Mouse (Mus musculus) liver, embryonic 13.5 days (tissue): Measurements from ENCODE around the gene Tlr4. TPM values are rescaled to one million over a fixed set of nuclear protein-coding genes. Genes with fewer than 3 reads are reported as not detected.

Source experiments
- ATAC-seq: fragments of 200-750 bp; cut with Nextera tagmentation; 2 replicates; pipeline ENCODE4 v1.8.0; 2017; ENCODE audit warnings: low read depth, mild to moderate bottlenecking, moderate number of reproducible peaks, moderate library complexity
- DNase-seq: peaks from one replicate; pipeline ENCODE4 v3.0.0; 2022
- H3K27ac ChIP-seq: fragments of 300-500 bp; sonication (generic); 2 replicates; pipeline ENCODE4 v1.5.1; 2015; ENCODE audit warnings: moderate library complexity, mild to moderate bottlenecking, inconsistent platforms
- H3K27me3 ChIP-seq: fragments of 300-500 bp; sonication (generic); 2 replicates; pipeline ENCODE4 v1.6.1; 2015; ENCODE audit warnings: mild to moderate bottlenecking, inconsistent platforms
- H3K36me3 ChIP-seq: fragments of 300-500 bp; sonication (generic); 2 replicates; pipeline ENCODE4 v1.6.1; 2015; ENCODE audit warnings: mild to moderate bottlenecking, inconsistent platforms
- H3K4me1 ChIP-seq: fragments of 300-500 bp; sonication (generic); replicated peaks from 2 replicates; pipeline ENCODE4 v1.6.1; 2015; ENCODE audit warnings: inconsistent platforms
- H3K4me2 ChIP-seq: fragments of 300-500 bp; sonication (generic); 2 replicates; pipeline ENCODE4 v1.6.1; 2015; ENCODE audit warnings: inconsistent platforms, mild to moderate bottlenecking, moderate library complexity
- H3K4me3 ChIP-seq: fragments of 300-500 bp; sonication (generic); replicated peaks from 2 replicates; pipeline ENCODE4 v1.5.1; 2015; ENCODE audit warnings: mild to moderate bottlenecking, inconsistent platforms
- H3K9ac ChIP-seq: fragments of 300-500 bp; sonication (generic); 2 replicates; pipeline ENCODE4 v1.6.1; 2015; ENCODE audit warnings: mild to moderate bottlenecking, inconsistent platforms
- H3K9me3 ChIP-seq: fragments of 300-500 bp; sonication (generic); replicated peaks from 2 replicates; pipeline ENCODE4 v1.6.1; 2016; ENCODE audit warnings: inconsistent platforms
- WGBS: fragments of 180-500 bp; shearing (Covaris S2); methylation state at CpG from one replicate; pipeline ENCODE4 v1.1.7; 2015; ENCODE audit not compliant: insufficient replicate concordance; 5-methylcytosine and 5-hydroxymethylcytosine counted together
- polyA plus RNA-seq: library from polyadenylated mRNA; unstranded; fragments of >200 nt; fragmentation: Nextera tagmentation; extraction: Ambion mirVana; gene quantifications from 2 replicates; pipeline ENCODE4 v1.2.1, GENCODE M21; 2015

Gene Tlr4
- polyA plus RNA-seq, 1 experiment from 2014 or later: 1.8 TPM

GRCm38 (mm10) chr4:66843255-66843654 lies 15.9 kb downstream of the Tlr4 start:
- DNase-seq: no peak
- 32% methylated on average over 1 of the region's 1 CpGs for WGBS

GRCm38 (mm10) chr4:66852011-66852410 lies 24.6 kb downstream of the Tlr4 start:
- 70% methylated on average over 3 of the region's 3 CpGs for WGBS

More at GRCm38 (mm10) chr4:66843255-66843654, 15.9 kb downstream of the Tlr4 start:
- no peak for ATAC-seq
- Histone ChIP-seq H3K4me1 (no peaks in the 10 kb centered on the region), H3K9ac (no peak overlapping the region), H3K27ac (no peak overlapping the region), H3K9me3 (no peaks in the 10 kb centered on the region), H3K4me3 (no peak overlapping the region), H3K36me3 (no peaks in the 10 kb centered on the region), H3K4me2 (no peak overlapping the region), H3K27me3 (no peaks in the 10 kb centered on the region)

GRCm38 (mm10) chr4:66856992-66857391 lies 29.6 kb downstream of the Tlr4 start:
- Histone ChIP-seq H3K9ac (no peak overlapping the region), H3K27me3 (no peaks in the 10 kb centered on the region), H3K4me3 (no peak overlapping the region), H3K9me3 (no peaks in the 10 kb centered on the region), H3K27ac (no peak overlapping the region), H3K4me2 (no peak overlapping the region), H3K4me1 (no peaks in the 10 kb centered on the region), H3K36me3 (no peaks in the 10 kb centered on the region)
- DNase-seq (no peak), ATAC-seq (no peak)
- 57% methylated on average over 1 of the region's 1 CpGs for WGBS

More at GRCm38 (mm10) chr4:66852011-66852410, 24.6 kb downstream of the Tlr4 start:
- Histone ChIP-seq H3K27ac (no peak overlapping the region), H3K4me3 (no peak overlapping the region), H3K27me3 (no peaks in the 10 kb centered on the region), H3K4me1 (no peaks in the 10 kb centered on the region), H3K36me3 (no peaks in the 10 kb centered on the region), H3K4me2 (no peak overlapping the region), H3K9me3 (no peaks in the 10 kb centered on the region), H3K9ac (no peak overlapping the region)
- ATAC-seq (no peak), DNase-seq (no peak)

- Histone ChIP-seq H3K4me2 (no peak overlapping the region), H3K27ac (no peak overlapping the region), H3K9me3 (no peaks in the 10 kb centered on the region), H3K9ac (no peak overlapping the region), H3K27me3 (no peaks in the 10 kb centered on the region), H3K36me3 (no peaks in the 10 kb centered on the region), H3K4me1 (no peaks in the 10 kb centered on the region), H3K4me3 (no peak overlapping the region)
- 69% methylated on average over 7 of the region's 7 CpGs for WGBS
- DNase-seq (no peak), ATAC-seq (no peak)
These were observed 42.5 kb downstream of the Tlr4 start for GRCm38 (mm10) chr4:66869919-66870318.

GRCm38 (mm10) chr4:66872026-66872425 lies 44.6 kb downstream of the Tlr4 start:
- H3K27me3 ChIP-seq: no peaks in the 10 kb centered on the region
- WGBS: 63% methylated on average over 5 of the region's 5 CpGs
- no peak overlapping the region for H3K4me2 ChIP-seq
- DNase-seq (no peak), ATAC-seq (no peak)
- no peak overlapping the region for H3K9ac ChIP-seq
- H3K4me1 ChIP-seq: no peaks in the 10 kb centered on the region
- H3K36me3 ChIP-seq: no peaks in the 10 kb centered on the region
- no peaks in the 10 kb centered on the region for H3K9me3 ChIP-seq
- no peak overlapping the region for H3K27ac ChIP-seq
- H3K4me3 ChIP-seq: no peak overlapping the region

- Histone ChIP-seq H3K9ac (no peak overlapping the region), H3K4me3 (no peak overlapping the region), H3K27ac (no peak overlapping the region), H3K4me2 (no peak overlapping the region), H3K27me3 (no peaks in the 10 kb centered on the region), H3K9me3 (no peaks in the 10 kb centered on the region), H3K36me3 (no peaks in the 10 kb centered on the region), H3K4me1 (no peaks in the 10 kb centered on the region)
- DNase-seq (no peak), ATAC-seq (no peak)
These were observed 46.0 kb downstream of the Tlr4 start for GRCm38 (mm10) chr4:66873342-66873741.

- Histone ChIP-seq H3K27me3 (no peaks in the 10 kb centered on the region), H3K4me2 (no peak overlapping the region), H3K9ac (no peak overlapping the region), H3K36me3 (no peaks in the 10 kb centered on the region), H3K4me1 (no peaks in the 10 kb centered on the region), H3K27ac (no peak overlapping the region), H3K9me3 (no peaks in the 10 kb centered on the region), H3K4me3 (no peak overlapping the region)
- DNase-seq (no peak), ATAC-seq (no peak)
- 55% methylated on average over 4 of the region's 4 CpGs for WGBS
These were observed 48.4 kb downstream of the Tlr4 start for GRCm38 (mm10) chr4:66875751-66876150.

- Histone ChIP-seq H3K9me3 (no peaks in the 10 kb centered on the region), H3K4me2 (no peak overlapping the region), H3K27ac (no peak overlapping the region), H3K4me1 (no peaks in the 10 kb centered on the region), H3K4me3 (no peak overlapping the region), H3K27me3 (no peaks in the 10 kb centered on the region), H3K36me3 (no peaks in the 10 kb centered on the region), H3K9ac (no peak overlapping the region)
- ATAC-seq (no peak), DNase-seq (no peak)
- 64% methylated on average over 11 of the region's 11 CpGs for WGBS
These were observed 50.2 kb downstream of the Tlr4 start for GRCm38 (mm10) chr4:66877609-66878008.

GRCm38 (mm10) chr4:66881496-66881895 lies 54.1 kb downstream of the Tlr4 start:
- ATAC-seq (no peak), DNase-seq (no peak)
- H3K4me3 ChIP-seq: no peak overlapping the region
- H3K27ac ChIP-seq: no peak overlapping the region
- H3K27me3 ChIP-seq: no peaks in the 10 kb centered on the region
- 71% methylated on average over 1 of the region's 1 CpGs for WGBS
- H3K9me3 ChIP-seq: no peaks in the 10 kb centered on the region
- no peaks in the 10 kb centered on the region for H3K36me3 ChIP-seq
- no peaks in the 10 kb centered on the region for H3K4me1 ChIP-seq
- no peak overlapping the region for H3K9ac ChIP-seq
- no peak overlapping the region for H3K4me2 ChIP-seq

GRCm38 (mm10) chr4:66883264-66883663 lies 55.9 kb downstream of the Tlr4 start:
- ATAC-seq (no peak), DNase-seq (no peak)
- Histone ChIP-seq H3K4me2 (no peak overlapping the region), H3K27me3 (no peaks in the 10 kb centered on the region), H3K9ac (no peak overlapping the region), H3K4me1 (no peaks in the 10 kb centered on the region), H3K27ac (no peak overlapping the region), H3K36me3 (no peaks in the 10 kb centered on the region), H3K4me3 (no peak overlapping the region), H3K9me3 (no peaks in the 10 kb centered on the region)
- WGBS: 72% methylated on average over 5 of the region's 5 CpGs

- DNase-seq (no peak), ATAC-seq (no peak)
- Histone ChIP-seq H3K27ac (no peak overlapping the region), H3K4me2 (no peak overlapping the region), H3K4me3 (no peak overlapping the region), H3K4me1 (no peaks in the 10 kb centered on the region), H3K27me3 (no peaks in the 10 kb centered on the region), H3K36me3 (no peaks in the 10 kb centered on the region), H3K9me3 (no peaks in the 10 kb centered on the region), H3K9ac (no peak overlapping the region)
- WGBS: 17% methylated on average over 2 of the region's 2 CpGs
These were observed 67.2 kb downstream of the Tlr4 start for GRCm38 (mm10) chr4:66894547-66894946.

GRCm38 (mm10) chr4:66894981-66895380 lies 67.6 kb downstream of the Tlr4 start:
- Histone ChIP-seq H3K9me3 (no peaks in the 10 kb centered on the region), H3K27me3 (no peaks in the 10 kb centered on the region), H3K36me3 (no peaks in the 10 kb centered on the region), H3K27ac (no peak overlapping the region), H3K4me3 (no peak overlapping the region), H3K4me1 (no peaks in the 10 kb centered on the region), H3K9ac (no peak overlapping the region), H3K4me2 (no peak overlapping the region)
- DNase-seq (no peak), ATAC-seq (no peak)
- 71% methylated on average over 7 of the region's 7 CpGs for WGBS

GRCm38 (mm10) chr4:66900126-66900525 lies 72.7 kb downstream of the Tlr4 start:
- H3K36me3 ChIP-seq: no peaks in the 10 kb centered on the region
- H3K9ac ChIP-seq: no peak overlapping the region
- no peak overlapping the region for H3K27ac ChIP-seq
- no peaks in the 10 kb centered on the region for H3K9me3 ChIP-seq
- H3K4me1 ChIP-seq: no peaks in the 10 kb centered on the region
- ATAC-seq: no peak
- no peak for DNase-seq
- H3K4me2 ChIP-seq: no peak overlapping the region
- no peaks in the 10 kb centered on the region for H3K27me3 ChIP-seq
- H3K4me3 ChIP-seq: no peak overlapping the region
